ENCODE assay signal across 18 mouse cellular contexts in the genomic region with DNA sequence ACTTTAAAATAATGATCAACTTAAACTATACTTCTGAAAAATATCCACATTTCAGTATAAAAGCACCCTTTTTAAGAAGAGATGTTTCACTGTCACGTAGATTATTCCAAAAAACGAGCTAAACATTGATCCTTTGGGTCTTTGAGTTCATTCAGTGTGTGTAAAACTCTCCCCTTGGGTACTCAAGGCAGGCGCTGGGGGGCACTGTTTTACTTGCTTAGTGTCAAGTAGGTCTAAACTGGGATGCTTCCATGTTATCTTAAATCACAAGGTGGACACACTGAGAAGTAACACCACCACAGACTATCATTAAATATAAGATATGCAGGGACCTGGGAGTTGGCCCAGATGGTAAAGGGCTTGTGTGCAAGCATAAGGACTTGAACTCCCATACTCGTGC. TPM values are rescaled to one million over a fixed set of nuclear protein-coding genes. Genes with fewer than 3 reads are reported as not detected.
A peak's percentile ranks its signal among the peaks of the same experiment; 100 is the strongest.
DNase-seq lines count a peak whose midpoint lies in the region; ATAC-seq lines count a peak whose summit lies in the region.
"Had no signal": no experiment of that assay in that cellular context is flagged by ENCODE, and none has a peak within 500 bp of the region (broad histone marks: within the 10 kb centered on the region; RNA-seq: fewer than 3 reads in every experiment).

No protein-coding gene starts in this region.

- H3K9ac ChIP-seq in kidney, embryonic 15.5 days = no peak overlapping the region
- H3K9ac ChIP-seq: heart, embryonic 15.5 days; hindbrain, embryonic 15.5 days; limb, embryonic 12.5 days; liver, embryonic 15.5 days had no signal

- no peak overlapping the region for H3K4me3 ChIP-seq in kidney, embryonic 15.5 days (replicated peaks)
- H3K4me3 ChIP-seq: heart, embryonic 15.5 days; hindbrain, embryonic 15.5 days; limb, embryonic 12.5 days; liver, embryonic 15.5 days had no signal

- 71% methylated on average over 4 of the region's 4 CpGs for WGBS in kidney, embryonic 15.5 days

- H3K36me3 ChIP-seq in kidney, embryonic 15.5 days = no peaks in the 10 kb centered on the region
- H3K36me3 ChIP-seq: heart, embryonic 15.5 days; hindbrain, embryonic 15.5 days; limb, embryonic 12.5 days; liver, embryonic 15.5 days had no signal

- ATAC-seq in cerebellum, adult (ENCODE audit: insufficient number of reproducible peaks, low FRiP score, low TSS enrichment) = no peak
- no peak for ATAC-seq in kidney, embryonic 15.5 days (replicated peaks; ENCODE audit: low FRiP score)
- no peak for ATAC-seq in granulocyte monocyte progenitor cell, adult 5-6 weeks (replicated peaks; ENCODE audit: poor library complexity, severe bottlenecking)
- ATAC-seq: forebrain, embryonic 16.5 days had no signal

- DNase-seq in cerebellum, postnatal 10 days = peak; percentile 7 to 18
- DNase-seq in kidney, postnatal 10 days = peak; percentile 14
- DNase-seq in thymus, postnatal 0 days (ENCODE audit: low spot score) = peak; percentile 2
- DNase-seq in thymus, postnatal 10 days (ENCODE audit: low spot score in 2 of 2) = no peak
- DNase-seq in retina, postnatal 1 day = peak; percentile 10
- DNase-seq: adrenal gland, postnatal 25 days; B cell, adult 2 months; gastrocnemius, postnatal 25 days; layer of hippocampus, adult 9-11 months had no signal

- H3K9me3 ChIP-seq in kidney, embryonic 15.5 days (replicated peaks) = no peaks in the 10 kb centered on the region
- H3K9me3 ChIP-seq: heart, embryonic 15.5 days; hindbrain, embryonic 15.5 days; limb, embryonic 12.5 days; liver, embryonic 15.5 days had no signal

- H3K4me1 ChIP-seq in kidney, embryonic 15.5 days = no peaks in the 10 kb centered on the region
- H3K4me1 ChIP-seq: hindbrain, embryonic 15.5 days; limb, embryonic 12.5 days; liver, embryonic 15.5 days had no signal

- no peaks in the 10 kb centered on the region for H3K27me3 ChIP-seq in kidney, embryonic 15.5 days
- H3K27me3 ChIP-seq: heart, embryonic 15.5 days; hindbrain, embryonic 15.5 days; limb, embryonic 12.5 days; liver, embryonic 15.5 days had no signal

- no peak overlapping the region for H3K27ac ChIP-seq in kidney, embryonic 15.5 days
- H3K27ac ChIP-seq: heart, embryonic 15.5 days; hindbrain, embryonic 15.5 days; limb, embryonic 12.5 days; liver, embryonic 15.5 days had no signal

- no peak overlapping the region for H3K4me2 ChIP-seq in kidney, embryonic 15.5 days
- H3K4me2 ChIP-seq: heart, embryonic 15.5 days; hindbrain, embryonic 15.5 days; limb, embryonic 12.5 days; liver, embryonic 15.5 days had no signal

RNA-seq across cellular contexts. Expression of a gene that starts 30.7 kb away (rescaled TPM):
- polyA plus RNA-seq in kidney, embryonic 15.5 days (2015; fragmentation: Nextera tagmentation; extraction: Ambion mirVana) = 30.7 and 33.5 TPM in 2 replicates
- 2.2 and 2.3 TPM in 2 replicates for polyA plus RNA-seq in thymus, postnatal 0 days (2015; fragmentation: Nextera tagmentation; extraction: Ambion mirVana)
- total RNA-seq in granulocyte monocyte progenitor cell, adult 5-6 weeks (2014; fragmentation: Nextera tagmentation) = 0.88 and 2.6 TPM in 2 replicates
- total RNA-seq in granulocyte monocyte progenitor cell, adult 5-6 weeks (2017) = 0.78 TPM in 1 of 2 replicates, not detected in the other

RNA-seq across cellular contexts. Expression of a gene that starts 41.5 kb away (rescaled TPM):
- 0.94 and 0.97 TPM in 2 replicates for polyA plus RNA-seq in kidney, embryonic 15.5 days (2015; fragmentation: Nextera tagmentation; extraction: Ambion mirVana)
- polyA plus RNA-seq in thymus, postnatal 0 days (2015; fragmentation: Nextera tagmentation; extraction: Ambion mirVana) = 0.10 and 0.14 TPM in 2 replicates
- 0.58 and 3.1 TPM in 2 replicates for total RNA-seq in granulocyte monocyte progenitor cell, adult 5-6 weeks (2014; fragmentation: Nextera tagmentation)
- total RNA-seq in granulocyte monocyte progenitor cell, adult 5-6 weeks (2017) = 4.2 and 5.3 TPM in 2 replicates

RNA-seq across cellular contexts. Expression of a gene that starts 49.7 kb away (rescaled TPM):
- polyA plus RNA-seq in kidney, embryonic 15.5 days (2015; fragmentation: Nextera tagmentation; extraction: Ambion mirVana) = 7.9 and 8.1 TPM in 2 replicates
- 0.32 and 0.77 TPM in 2 replicates for polyA plus RNA-seq in thymus, postnatal 0 days (2015; fragmentation: Nextera tagmentation; extraction: Ambion mirVana)
- not detected in 2 replicates for total RNA-seq in granulocyte monocyte progenitor cell, adult 5-6 weeks (2014; fragmentation: Nextera tagmentation)
- 0.09 TPM in 1 of 2 replicates, not detected in the other for total RNA-seq in granulocyte monocyte progenitor cell, adult 5-6 weeks (2017)
- total RNA-seq: neutrophil, adult 5-6 weeks had no signal

Comparison
In these comparisons a context has a peak if more than half of its experiments do, and no peak if none do; other contexts are left out.
1. DNase-seq: peak in cerebellum, postnatal 10 days (2 of 2), kidney, postnatal 10 days (single experiment), thymus, postnatal 0 days (single experiment) and retina, postnatal 1 day (single experiment); none in thymus, postnatal 10 days (0 of 2).